Mouse (Mus musculus): Measurements from ENCODE around the gene Svs3a.
"Not testable (repeated sequence)": the region's sequence is repeated elsewhere in the genome, so short reads cannot be mapped to it uniquely, and the experiment has no call there.

The Svs3a gene

GRCm38 (mm10) chr2:164288968-164289367 lies at the start of gene Svs3a:
Gene Svs3a (plus strand): TSS chr2:164289268.
- DNase-seq (ENCODE audit: low read depth, low spot score), result not testable (repeated sequence)

- DNase-seq (ENCODE audit: low read depth, low spot score), result not testable (repeated sequence)
Observed at GRCm38 (mm10) chr2:164256540-164256939, 32.5 kb upstream of the Svs3a start, which contains the start of gene Svs3b. Gene Svs3b (minus strand): TSS chr2:164256640.

DNA sequence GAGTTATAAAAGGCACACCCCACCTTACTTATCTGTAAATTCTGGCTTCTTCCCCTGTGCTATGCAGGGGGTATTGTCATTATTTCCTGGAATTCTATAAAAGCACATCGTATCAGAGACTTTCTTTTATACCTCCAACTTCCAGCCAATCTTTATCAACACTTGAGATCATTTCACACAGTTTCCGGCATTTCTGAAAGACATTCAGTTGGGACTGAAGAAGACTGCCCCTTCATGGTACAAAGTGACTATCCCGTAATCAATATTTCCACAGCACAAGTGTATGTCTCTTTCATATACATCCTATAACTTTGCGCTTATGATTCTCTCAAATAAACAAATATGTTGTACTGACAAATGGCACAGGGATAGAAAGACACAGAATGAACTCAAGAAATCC lies 10.7 kb upstream of the Svs3a start, which contains the start of gene Svs4:
Gene Svs4, minus strand, starts transcription at position 101 of the 400 bp plus-strand sequence.
- no peak for DNase-seq (ENCODE audit: low read depth, low spot score)

GRCm38 (mm10) chr2:164312599-164312998 lies 23.5 kb downstream of the Svs3a start:
- DNase-seq (ENCODE audit: low read depth, low spot score), result no peak

DNA sequence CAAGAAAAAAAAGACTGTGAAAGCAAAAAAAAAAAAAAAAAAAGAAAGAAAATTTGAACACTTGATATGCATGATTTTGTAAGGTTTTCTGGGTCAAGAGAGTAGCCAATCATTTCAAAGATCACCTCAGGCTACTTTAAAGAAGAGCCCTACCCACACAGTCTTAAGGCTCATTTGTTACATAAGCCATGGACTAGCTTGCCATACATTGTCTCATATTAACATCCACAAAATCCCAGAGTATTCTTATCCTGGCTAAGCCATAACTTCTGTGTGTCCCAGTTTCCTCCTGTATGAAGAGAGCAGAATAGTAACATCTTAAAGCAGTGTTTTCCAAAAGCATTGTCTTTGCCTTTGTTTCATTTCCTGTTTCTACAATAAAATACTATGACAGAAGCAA lies 26.4 kb downstream of the Svs3a start:
- DNase-seq (ENCODE audit: low read depth, low spot score), result not testable (repeated sequence)

GRCm38 (mm10) chr2:164316451-164316850 lies 27.4 kb downstream of the Svs3a start, which contains the start of gene Svs6:
Gene Svs6 (plus strand): TSS chr2:164316751.
- DNase-seq (ENCODE audit: low read depth, low spot score), result not testable (repeated sequence)

DNA sequence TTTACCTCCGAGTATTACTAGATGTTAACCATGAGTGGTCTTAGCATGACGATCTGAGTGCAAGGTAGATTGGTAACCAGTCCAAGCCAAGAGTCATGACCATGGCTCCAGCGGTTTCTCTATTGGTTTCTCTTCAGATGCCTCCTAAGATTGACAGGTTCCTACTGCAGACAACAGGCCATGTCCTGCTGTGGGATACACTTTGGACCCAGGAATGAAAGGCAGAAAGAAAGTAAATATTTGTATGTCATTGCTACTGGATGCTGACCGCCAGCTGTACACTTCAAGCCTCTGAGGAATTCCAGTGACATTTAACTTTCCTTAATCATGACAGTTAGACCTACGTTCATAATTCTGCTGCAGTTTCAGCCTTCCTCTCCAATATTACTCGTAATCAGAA lies 31.9 kb downstream of the Svs3a start:
- DNase-seq (ENCODE audit: low read depth, low spot score), result no peak

GRCm38 (mm10) chr2:164332440-164332839 lies 43.4 kb downstream of the Svs3a start, which contains the start of gene Svs5:
Gene Svs5 (plus strand): TSS chr2:164332740.
- DNase-seq (ENCODE audit: low read depth, low spot score), result not testable (repeated sequence)
